Mouse (Mus musculus): ENCODE results near the gene A930004D18Rik. TPM values are rescaled to one million over a fixed set of nuclear protein-coding genes. Genes with fewer than 3 reads are reported as not detected.

Gene A930004D18Rik
- polyA plus RNA-seq, 1 experiment from 2014 or later: 7.6 TPM

DNA sequence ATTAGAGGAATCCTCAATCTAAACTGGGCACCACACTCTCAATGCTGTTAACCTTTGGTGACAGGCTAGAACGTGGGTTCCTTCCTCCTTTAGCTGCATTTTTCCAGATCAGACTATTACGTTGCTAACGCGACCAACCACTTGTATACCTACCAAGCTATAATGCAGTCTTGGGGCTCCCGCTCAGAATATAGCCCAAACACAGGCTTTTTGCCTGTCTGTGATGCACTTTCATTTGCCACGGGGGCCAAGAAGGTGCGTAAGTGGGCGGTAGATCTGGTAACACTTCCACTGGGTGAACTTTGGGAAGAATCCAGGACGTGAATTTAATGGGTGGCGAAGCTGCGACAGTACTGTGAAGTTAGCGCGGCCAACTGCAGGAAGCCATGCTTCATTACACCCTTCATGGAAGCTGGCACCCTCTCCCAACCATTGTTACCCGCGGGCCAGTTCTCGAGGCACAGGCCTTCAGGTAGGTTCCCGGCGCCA lies 26.3 kb upstream of the A930004D18Rik start:
- ATAC-seq (ENCODE audit: insufficient read depth, low FRiP score, low TSS enrichment) (peak; percentile 48), DNase-seq (ENCODE audit: low spot score) (peak; percentile 69)
- H3K27me3 ChIP-seq (ENCODE audit: control insufficient read depth, insufficient read depth, low read length): no peaks in the 10 kb centered on the region
- under 1% methylated on average over 18 of the region's 18 CpGs for WGBS
- H3K9me3 ChIP-seq (ENCODE audit: control insufficient read depth, low read length): no peaks in the 10 kb centered on the region
- no peaks in the 10 kb centered on the region for H3K36me3 ChIP-seq (ENCODE audit: control insufficient read depth, insufficient read depth, low read length)
- peak overlapping the region; percentile 84 for H3K4me2 ChIP-seq (ENCODE audit: low read depth)
- peak overlapping the region; percentile 100 for H3K27ac ChIP-seq (ENCODE audit: low read depth, low read length)
- peak overlapping the region; percentile 99 for H3K9ac ChIP-seq (ENCODE audit: low read length)
- peak overlapping the region; percentile 78 for H3K4me3 ChIP-seq (ENCODE audit: low read depth, low read length)
- peaks cover 14% of the 10 kb centered on the region for H3K4me1 ChIP-seq (ENCODE audit: control insufficient read depth, insufficient read depth, low read length)

- H3K4me2 ChIP-seq (ENCODE audit: low read depth): no peak overlapping the region
- no peaks in the 10 kb centered on the region for H3K9me3 ChIP-seq (ENCODE audit: control insufficient read depth, low read length)
- peaks cover 11% of the 10 kb centered on the region for H3K4me1 ChIP-seq (ENCODE audit: control insufficient read depth, insufficient read depth, low read length)
- ATAC-seq (ENCODE audit: insufficient read depth, low FRiP score, low TSS enrichment): no peak
- no peak overlapping the region for H3K27ac ChIP-seq (ENCODE audit: low read depth, low read length)
- 81% methylated on average over 1 of the region's 1 CpGs for WGBS
- no peaks in the 10 kb centered on the region for H3K27me3 ChIP-seq (ENCODE audit: control insufficient read depth, insufficient read depth, low read length)
- DNase-seq (ENCODE audit: low spot score): no peak
- H3K9ac ChIP-seq (ENCODE audit: low read length): no peak overlapping the region
- H3K36me3 ChIP-seq (ENCODE audit: control insufficient read depth, insufficient read depth, low read length): no peaks in the 10 kb centered on the region
- H3K4me3 ChIP-seq (ENCODE audit: low read depth, low read length): no peak overlapping the region
Observed at GRCm38 (mm10) chr2:18060396-18060795, 22.9 kb upstream of the A930004D18Rik start.

- Histone ChIP-seq H3K4me3 (ENCODE audit: low read depth, low read length) (no peak overlapping the region), H3K9me3 (ENCODE audit: control insufficient read depth, low read length) (no peaks in the 10 kb centered on the region), H3K4me1 (ENCODE audit: control insufficient read depth, insufficient read depth, low read length) (peaks cover 11% of the 10 kb centered on the region), H3K27ac (ENCODE audit: low read depth, low read length) (no peak overlapping the region), H3K4me2 (ENCODE audit: low read depth) (no peak overlapping the region), H3K9ac (ENCODE audit: low read length) (no peak overlapping the region), H3K36me3 (ENCODE audit: control insufficient read depth, insufficient read depth, low read length) (no peaks in the 10 kb centered on the region), H3K27me3 (ENCODE audit: control insufficient read depth, insufficient read depth, low read length) (no peaks in the 10 kb centered on the region)
- ATAC-seq (ENCODE audit: insufficient read depth, low FRiP score, low TSS enrichment) (no peak), DNase-seq (ENCODE audit: low spot score) (no peak)
- 75% methylated on average over 1 of the region's 1 CpGs for whole genome bisulfite sequencing
Observed at GRCm38 (mm10) chr2:18059891-18060290, 22.4 kb upstream of the A930004D18Rik start.

DNA sequence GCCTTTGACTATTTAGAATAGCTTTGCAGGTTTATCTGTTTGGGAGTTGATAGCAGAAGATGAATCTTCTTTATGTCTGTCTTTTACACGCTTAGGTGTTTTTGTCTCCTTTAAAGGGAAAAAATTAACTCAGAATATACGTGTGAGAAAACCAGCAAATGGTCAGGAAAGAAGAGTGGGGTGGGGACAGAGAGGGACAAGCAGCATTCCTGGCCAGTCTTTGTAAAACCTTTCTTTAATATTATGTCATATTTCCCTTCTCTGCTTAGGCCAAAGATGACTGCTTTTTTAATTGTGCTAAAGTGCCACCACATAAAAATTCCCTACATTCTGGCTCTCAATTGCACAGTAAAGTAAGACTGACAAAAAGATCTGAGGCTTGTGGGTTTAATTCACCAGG lies 21.5 kb upstream of the A930004D18Rik start:
- no peak for ATAC-seq (ENCODE audit: insufficient read depth, low FRiP score, low TSS enrichment)
- Histone ChIP-seq H3K36me3 (ENCODE audit: control insufficient read depth, insufficient read depth, low read length) (no peaks in the 10 kb centered on the region), H3K27me3 (ENCODE audit: control insufficient read depth, insufficient read depth, low read length) (no peaks in the 10 kb centered on the region), H3K4me2 (ENCODE audit: low read depth) (peak overlapping the region; percentile 99), H3K9ac (ENCODE audit: low read length) (peak overlapping the region; percentile 50), H3K9me3 (ENCODE audit: control insufficient read depth, low read length) (no peaks in the 10 kb centered on the region), H3K27ac (ENCODE audit: low read depth, low read length) (peak overlapping the region; percentile 100), H3K4me3 (ENCODE audit: low read depth, low read length) (peak overlapping the region; percentile 12), H3K4me1 (ENCODE audit: control insufficient read depth, insufficient read depth, low read length) (peaks cover 17% of the 10 kb centered on the region)
- DNase-seq (ENCODE audit: low spot score): no peak
- WGBS: 25% methylated on average over 2 of the region's 2 CpGs

GRCm38 (mm10) chr2:18058146-18058708 lies 20.7 kb upstream of the A930004D18Rik start:
- H3K4me3 ChIP-seq (ENCODE audit: low read depth, low read length): peak overlapping the region; percentile 62
- no peaks in the 10 kb centered on the region for H3K36me3 ChIP-seq (ENCODE audit: control insufficient read depth, insufficient read depth, low read length)
- peak overlapping the region; percentile 100 for H3K9ac ChIP-seq (ENCODE audit: low read length)
- WGBS: 13% methylated on average over 9 of the region's 9 CpGs
- H3K9me3 ChIP-seq (ENCODE audit: control insufficient read depth, low read length): no peaks in the 10 kb centered on the region
- ATAC-seq (ENCODE audit: insufficient read depth, low FRiP score, low TSS enrichment) (no peak), DNase-seq (ENCODE audit: low spot score) (no peak)
- H3K27ac ChIP-seq (ENCODE audit: low read depth, low read length): peak overlapping the region; percentile 100
- H3K4me2 ChIP-seq (ENCODE audit: low read depth): peak overlapping the region; percentile 99
- H3K27me3 ChIP-seq (ENCODE audit: control insufficient read depth, insufficient read depth, low read length): no peaks in the 10 kb centered on the region
- H3K4me1 ChIP-seq (ENCODE audit: control insufficient read depth, insufficient read depth, low read length): peaks cover 25% of the 10 kb centered on the region

DNA sequence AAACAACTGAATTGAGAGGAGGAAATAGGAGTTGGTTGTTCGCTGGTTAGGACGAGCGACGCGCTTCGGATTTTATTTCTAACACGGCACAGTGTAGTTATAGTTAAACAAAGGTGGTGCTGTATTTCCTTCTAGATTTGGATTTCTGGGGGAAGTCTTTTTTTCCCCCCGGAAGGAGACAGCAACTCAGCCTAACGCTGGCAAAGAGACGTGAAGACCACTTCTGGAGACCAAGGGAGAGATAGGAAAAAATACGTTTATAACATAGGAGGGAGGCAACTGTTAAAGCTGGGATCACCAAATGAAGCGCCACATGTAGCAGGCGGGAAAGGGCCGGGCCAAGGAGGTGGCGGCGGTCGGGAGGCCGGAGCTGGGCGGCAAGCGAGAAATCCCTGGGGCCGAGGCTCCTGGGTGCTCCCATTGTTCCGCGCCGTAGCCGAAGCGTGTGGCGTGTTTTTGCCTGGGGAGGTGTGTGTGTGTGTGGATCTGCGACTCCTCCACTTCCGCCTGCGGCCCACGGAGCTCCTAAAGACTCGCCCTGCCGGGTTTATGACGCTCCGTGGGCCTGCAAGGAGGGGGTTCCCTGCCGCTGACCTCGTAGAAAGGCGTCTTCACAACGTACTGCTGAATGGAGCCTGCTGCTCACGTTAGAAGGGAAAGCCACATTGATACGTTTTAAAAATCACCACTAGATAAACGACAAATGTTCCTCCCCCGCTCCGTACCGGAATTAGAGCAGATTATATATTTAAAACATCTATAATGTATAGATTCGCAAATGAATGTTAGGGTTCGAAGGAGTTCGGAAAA lies 20.0 kb upstream of the A930004D18Rik start:
- peak overlapping the region; percentile 100 for H3K9ac ChIP-seq (ENCODE audit: low read length)
- no peaks in the 10 kb centered on the region for H3K36me3 ChIP-seq (ENCODE audit: control insufficient read depth, insufficient read depth, low read length)
- H3K4me1 ChIP-seq (ENCODE audit: control insufficient read depth, insufficient read depth, low read length): peaks cover 30% of the 10 kb centered on the region
- DNase-seq (ENCODE audit: low spot score): peak; percentile 76
- H3K27ac ChIP-seq (ENCODE audit: low read depth, low read length): peak overlapping the region; percentile 100
- H3K9me3 ChIP-seq (ENCODE audit: control insufficient read depth, low read length): no peaks in the 10 kb centered on the region
- peak overlapping the region; percentile 62 for H3K4me3 ChIP-seq (ENCODE audit: low read depth, low read length)
- H3K27me3 ChIP-seq (ENCODE audit: control insufficient read depth, insufficient read depth, low read length): no peaks in the 10 kb centered on the region
- peak overlapping the region; percentile 99 for H3K4me2 ChIP-seq (ENCODE audit: low read depth)
- WGBS: under 1% methylated on average over 45 of the region's 48 CpGs
- ATAC-seq (ENCODE audit: insufficient read depth, low FRiP score, low TSS enrichment): no peak

- WGBS: under 1% methylated on average over 27 of the region's 50 CpGs
- Histone ChIP-seq H3K27ac (ENCODE audit: low read depth, low read length) (peak overlapping the region; percentile 100), H3K4me1 (ENCODE audit: control insufficient read depth, insufficient read depth, low read length) (peaks cover 34% of the 10 kb centered on the region), H3K36me3 (ENCODE audit: control insufficient read depth, insufficient read depth, low read length) (no peaks in the 10 kb centered on the region), H3K9ac (ENCODE audit: low read length) (peak overlapping the region; percentile 100), H3K4me2 (ENCODE audit: low read depth) (peak overlapping the region; percentile 99), H3K4me3 (ENCODE audit: low read depth, low read length) (peak overlapping the region; percentile 62), H3K27me3 (ENCODE audit: control insufficient read depth, insufficient read depth, low read length) (no peaks in the 10 kb centered on the region), H3K9me3 (ENCODE audit: control insufficient read depth, low read length) (no peaks in the 10 kb centered on the region)
- DNase-seq (ENCODE audit: low spot score): peak; percentile 97
- ATAC-seq (ENCODE audit: insufficient read depth, low FRiP score, low TSS enrichment): peak; percentile 91
Observed at GRCm38 (mm10) chr2:18056786-18057255, 19.3 kb upstream of the A930004D18Rik start.

DNA sequence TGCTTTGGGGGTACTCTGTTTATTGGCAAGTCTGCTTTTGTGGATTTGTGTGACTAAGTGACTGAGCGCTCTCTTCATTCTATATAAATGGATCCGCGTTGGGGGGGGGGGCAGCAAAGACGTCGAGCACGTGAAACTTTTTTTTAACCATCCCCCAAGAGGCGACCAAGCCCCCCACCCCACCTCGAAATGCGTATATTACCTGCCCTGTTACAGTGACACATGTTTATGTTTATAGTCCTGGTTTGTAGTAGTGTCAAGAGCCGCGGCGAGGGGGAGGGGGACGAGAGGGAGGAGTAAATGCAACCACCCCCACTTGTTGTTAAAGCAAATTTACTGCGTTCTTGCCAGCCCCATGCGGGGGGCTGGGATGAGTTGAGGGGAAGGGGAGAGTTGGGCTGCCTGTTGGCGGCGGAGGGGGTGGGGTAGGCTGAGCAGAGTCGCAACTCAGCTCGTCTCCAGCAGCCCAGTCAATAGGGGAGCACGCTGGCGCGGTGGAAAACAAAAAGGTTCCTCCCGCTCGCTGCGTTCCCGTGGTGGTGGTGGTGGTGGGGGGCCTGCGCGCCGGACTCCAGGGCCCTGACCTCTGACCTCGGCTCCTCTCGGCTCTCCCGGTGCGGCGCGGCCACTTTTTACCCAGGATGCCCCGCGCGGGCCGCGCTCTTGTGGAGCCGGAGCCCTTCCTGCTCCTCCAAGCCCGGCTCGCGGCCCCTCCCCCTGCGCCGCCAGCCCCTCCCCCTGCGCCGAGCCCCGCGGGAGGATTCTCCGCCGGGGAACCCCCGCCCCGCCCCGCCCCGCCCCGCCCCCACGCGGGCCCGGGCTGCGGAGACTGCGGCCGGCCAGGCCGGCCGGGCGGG lies 18.6 kb upstream of the A930004D18Rik start:
- peak overlapping the region; percentile 100 for H3K27ac ChIP-seq (ENCODE audit: low read depth, low read length)
- H3K4me1 ChIP-seq (ENCODE audit: control insufficient read depth, insufficient read depth, low read length): peaks cover 38% of the 10 kb centered on the region
- H3K36me3 ChIP-seq (ENCODE audit: control insufficient read depth, insufficient read depth, low read length): no peaks in the 10 kb centered on the region
- peak; percentile 91 for ATAC-seq (ENCODE audit: insufficient read depth, low FRiP score, low TSS enrichment)
- no peaks in the 10 kb centered on the region for H3K27me3 ChIP-seq (ENCODE audit: control insufficient read depth, insufficient read depth, low read length)
- no peak for DNase-seq (ENCODE audit: low spot score)
- peak overlapping the region; percentile 62 for H3K4me3 ChIP-seq (ENCODE audit: low read depth, low read length)
- no peaks in the 10 kb centered on the region for H3K9me3 ChIP-seq (ENCODE audit: control insufficient read depth, low read length)
- under 1% methylated on average over 37 of the region's 66 CpGs for WGBS
- peak overlapping the region; percentile 99 for H3K4me2 ChIP-seq (ENCODE audit: low read depth)
- H3K9ac ChIP-seq (ENCODE audit: low read length): peak overlapping the region; percentile 100
